Mouse (Mus musculus): ENCODE measurements around the gene Cdca8.

DNA sequence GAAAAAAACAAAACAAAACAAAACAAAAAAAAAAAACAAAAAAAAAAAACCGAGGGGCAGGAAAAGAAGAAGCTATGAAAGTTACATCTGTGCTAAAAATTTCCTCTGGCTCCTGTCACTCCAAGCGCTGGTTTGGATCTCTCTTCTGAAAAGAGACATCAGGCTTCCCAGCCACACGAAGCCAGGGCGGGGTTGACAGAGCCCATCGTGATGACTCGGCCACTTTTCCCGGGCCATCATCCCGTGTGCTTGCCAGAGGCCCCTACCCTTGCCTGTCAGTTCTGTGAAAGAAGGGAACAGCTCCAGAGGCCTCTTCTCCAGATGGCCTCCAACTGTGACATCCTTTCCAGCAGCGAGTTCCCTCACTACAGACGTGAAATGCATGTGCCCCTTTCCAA is 11.9 kb upstream of the Cdca8 start:
- TF ChIP-seq CTCF (IDR thresholded peaks at IDR 0.05; ENCODE audit: control insufficient read depth, insufficient read depth, low read length), result no peak
- TF ChIP-seq POLR2A (IDR thresholded peaks at IDR 0.05; ENCODE audit: borderline replicate concordance, control insufficient read depth, low read depth, low read length), result no peak
